Mouse (Mus musculus) hindbrain, embryonic 15.5 days (tissue): ENCODE results near the gene Wwox. TPM values are rescaled to one million over a fixed set of nuclear protein-coding genes. Genes with fewer than 3 reads are reported as not detected.

Experiments used
- ATAC-seq: fragments of 200-750 bp; cut with Nextera tagmentation; 2 replicates; pipeline ENCODE4 v1.8.0; 2017; ENCODE audit warnings: low read depth, moderate number of reproducible peaks, moderate TSS enrichment; ENCODE audit not compliant: low FRiP score
- H3K27ac ChIP-seq: fragments of 300-500 bp; sonication (generic); replicated peaks from 2 replicates; pipeline ENCODE4 v1.5.1; 2015; ENCODE audit warnings: mild to moderate bottlenecking, inconsistent platforms
- H3K27me3 ChIP-seq: fragments of 300-500 bp; sonication (generic); 2 replicates; pipeline ENCODE4 v1.6.1; 2015; ENCODE audit warnings: control low read depth, inconsistent platforms
- H3K36me3 ChIP-seq: fragments of 300-500 bp; sonication (generic); 2 replicates; pipeline ENCODE4 v1.6.1; 2015; ENCODE audit warnings: control low read depth, inconsistent platforms
- H3K4me1 ChIP-seq: fragments of 300-500 bp; sonication (generic); replicated peaks from 2 replicates; pipeline ENCODE4 v1.6.1; 2015; ENCODE audit warnings: control low read depth, inconsistent platforms
- H3K4me2 ChIP-seq: fragments of 300-500 bp; sonication (generic); 2 replicates; pipeline ENCODE4 v1.6.1; 2015; ENCODE audit warnings: moderate library complexity, mild to moderate bottlenecking, inconsistent platforms
- H3K4me3 ChIP-seq: fragments of 300-500 bp; sonication (generic); 2 replicates; pipeline ENCODE4 v1.5.1; 2015; ENCODE audit warnings: mild to moderate bottlenecking, inconsistent platforms
- H3K9ac ChIP-seq: fragments of 300-500 bp; sonication (generic); 2 replicates; pipeline ENCODE4 v1.6.1; 2015; ENCODE audit warnings: inconsistent platforms
- H3K9me3 ChIP-seq: fragments of 300-500 bp; sonication (generic); 2 replicates; pipeline ENCODE4 v1.6.1; 2016; ENCODE audit warnings: control low read depth, inconsistent platforms
- WGBS: fragments of 180-500 bp; shearing (Covaris S2); methylation state at CpG from one replicate; pipeline ENCODE4 v1.1.7; 2015; 5-methylcytosine and 5-hydroxymethylcytosine counted together
- polyA plus RNA-seq: library from polyadenylated mRNA; unstranded; fragments of >200 nt; fragmentation: Nextera tagmentation; extraction: Ambion mirVana; gene quantifications from 2 replicates; pipeline ENCODE4 v1.2.1, GENCODE M21; 2015

Wwox gene
- polyA plus RNA-seq, 1 experiment from 2014 or later = 13.9 TPM

- 20% methylated on average over 9 of the region's 9 CpGs for WGBS
- H3K9ac ChIP-seq = no peak overlapping the region
- no peak overlapping the region for H3K4me2 ChIP-seq
- no peaks in the 10 kb centered on the region for H3K36me3 ChIP-seq
- H3K27me3 ChIP-seq = no peaks in the 10 kb centered on the region
- no peak overlapping the region for H3K4me3 ChIP-seq
- ATAC-seq = no peak
- H3K4me1 ChIP-seq = 0 out of 2 replicates have a peak, but pooled peaks cover 12% of the 10 kb centered on the region
- no peaks in the 10 kb centered on the region for H3K9me3 ChIP-seq
- H3K27ac ChIP-seq = no peak overlapping the region
These were observed 570.7 kb downstream of the Wwox start for GRCm38 (mm10) chr8:115009897-115010768.

- H3K9ac ChIP-seq = no peak overlapping the region
- no peaks in the 10 kb centered on the region for H3K9me3 ChIP-seq
- no peak overlapping the region for H3K4me2 ChIP-seq
- 0 out of 2 replicates have a peak, but pooled peaks cover 12% of the 10 kb centered on the region for H3K4me1 ChIP-seq
- H3K36me3 ChIP-seq = no peaks in the 10 kb centered on the region
- no peak overlapping the region for H3K4me3 ChIP-seq
- WGBS = 23% methylated on average over 9 of the region's 9 CpGs
- ATAC-seq = no peak
- H3K27me3 ChIP-seq = no peaks in the 10 kb centered on the region
- H3K27ac ChIP-seq = no peak overlapping the region
These were observed 571.3 kb downstream of the Wwox start for GRCm38 (mm10) chr8:115010769-115011073.

GRCm38 (mm10) chr8:115019661-115020060 lies 580.2 kb downstream of the Wwox start:
- ATAC-seq = no peak
- no peak overlapping the region for H3K9ac ChIP-seq

GRCm38 (mm10) chr8:115021731-115022130 lies 582.3 kb downstream of the Wwox start:
- Histone ChIP-seq H3K27ac (no peak overlapping the region), H3K4me3 (no peak overlapping the region), H3K4me2 (no peak overlapping the region), H3K4me1 (0 out of 2 replicates have a peak, but pooled peaks cover 5% of the 10 kb centered on the region), H3K27me3 (no peaks in the 10 kb centered on the region), H3K9me3 (no peaks in the 10 kb centered on the region), H3K36me3 (no peaks in the 10 kb centered on the region), H3K9ac (no peak overlapping the region)
- 68% methylated on average over 8 of the region's 8 CpGs for WGBS
- ATAC-seq = no peak

More at GRCm38 (mm10) chr8:115019661-115020060, 580.2 kb downstream of the Wwox start:
- no peaks in the 10 kb centered on the region for H3K36me3 ChIP-seq
- H3K4me2 ChIP-seq = 0 out of 2 replicates have a peak overlapping the region, but pooled peaks have one; percentile 9
- 38% methylated on average over 15 of the region's 15 CpGs for WGBS
- H3K27me3 ChIP-seq = no peaks in the 10 kb centered on the region
- H3K4me1 ChIP-seq = 0 out of 2 replicates have a peak, but pooled peaks cover 7% of the 10 kb centered on the region
- H3K4me3 ChIP-seq = no peak overlapping the region
- H3K27ac ChIP-seq = no peak overlapping the region
- H3K9me3 ChIP-seq = no peaks in the 10 kb centered on the region

- WGBS = 91% methylated on average over 4 of the region's 4 CpGs
- Histone ChIP-seq H3K4me3 (no peak overlapping the region), H3K27ac (no peak overlapping the region), H3K9ac (no peak overlapping the region), H3K9me3 (no peaks in the 10 kb centered on the region), H3K4me2 (no peak overlapping the region), H3K4me1 (0 out of 2 replicates have a peak, but pooled peaks cover 5% of the 10 kb centered on the region), H3K36me3 (no peaks in the 10 kb centered on the region), H3K27me3 (no peaks in the 10 kb centered on the region)
- ATAC-seq = no peak
These were observed 584.6 kb downstream of the Wwox start for GRCm38 (mm10) chr8:115024062-115024461.

- 75% methylated on average over 10 of the region's 10 CpGs for WGBS
- H3K4me3 ChIP-seq = no peak overlapping the region
- no peaks in the 10 kb centered on the region for H3K27me3 ChIP-seq
- no peak for ATAC-seq
- H3K36me3 ChIP-seq = no peaks in the 10 kb centered on the region
- H3K27ac ChIP-seq = no peak overlapping the region
- H3K4me1 ChIP-seq = no peaks in the 10 kb centered on the region
- H3K4me2 ChIP-seq = no peak overlapping the region
- H3K9me3 ChIP-seq = no peaks in the 10 kb centered on the region
- H3K9ac ChIP-seq = no peak overlapping the region
These were observed 586.1 kb downstream of the Wwox start for GRCm38 (mm10) chr8:115025390-115026098.

- H3K27me3 ChIP-seq = no peaks in the 10 kb centered on the region
- H3K9ac ChIP-seq = no peak overlapping the region
- H3K9me3 ChIP-seq = no peaks in the 10 kb centered on the region
- no peaks in the 10 kb centered on the region for H3K36me3 ChIP-seq
- 50% methylated on average over 7 of the region's 7 CpGs for WGBS
- no peak overlapping the region for H3K27ac ChIP-seq
- H3K4me3 ChIP-seq = no peak overlapping the region
- H3K4me2 ChIP-seq = no peak overlapping the region
- H3K4me1 ChIP-seq = no peaks in the 10 kb centered on the region
- ATAC-seq = no peak
These were observed 586.7 kb downstream of the Wwox start for GRCm38 (mm10) chr8:115026201-115026600.

- Histone ChIP-seq H3K9me3 (no peaks in the 10 kb centered on the region), H3K9ac (no peak overlapping the region), H3K4me3 (no peak overlapping the region), H3K27ac (no peak overlapping the region), H3K4me1 (no peaks in the 10 kb centered on the region), H3K27me3 (no peaks in the 10 kb centered on the region; the same call in 1 of the 2 replicates), H3K36me3 (no peaks in the 10 kb centered on the region), H3K4me2 (no peak overlapping the region)
- 65% methylated on average over 1 of the region's 1 CpGs for WGBS
- no peak for ATAC-seq
These were observed 593.7 kb downstream of the Wwox start for GRCm38 (mm10) chr8:115033194-115033593.

GRCm38 (mm10) chr8:115036016-115036415 lies 596.6 kb downstream of the Wwox start:
- H3K9me3 ChIP-seq = no peaks in the 10 kb centered on the region
- no peaks in the 10 kb centered on the region; the same call in 1 of the 2 replicates for H3K27me3 ChIP-seq
- H3K27ac ChIP-seq = no peak overlapping the region
- no peak overlapping the region for H3K9ac ChIP-seq
- no peak for ATAC-seq
- WGBS = 88% methylated on average over 9 of the region's 9 CpGs
- H3K4me1 ChIP-seq = no peaks in the 10 kb centered on the region
- no peaks in the 10 kb centered on the region for H3K36me3 ChIP-seq
- no peak overlapping the region for H3K4me2 ChIP-seq
- no peak overlapping the region for H3K4me3 ChIP-seq

- Histone ChIP-seq H3K9ac (no peak overlapping the region), H3K36me3 (no peaks in the 10 kb centered on the region), H3K9me3 (no peaks in the 10 kb centered on the region), H3K27me3 (no peaks in the 10 kb centered on the region; the same call in 1 of the 2 replicates), H3K4me1 (no peaks in the 10 kb centered on the region), H3K4me2 (no peak overlapping the region), H3K27ac (no peak overlapping the region), H3K4me3 (no peak overlapping the region)
- 23% methylated on average over 4 of the region's 4 CpGs for WGBS
- no peak for ATAC-seq
These were observed 599.0 kb downstream of the Wwox start for GRCm38 (mm10) chr8:115038426-115038825.

- Histone ChIP-seq H3K27me3 (no peaks in the 10 kb centered on the region), H3K4me2 (no peak overlapping the region), H3K4me1 (no peaks in the 10 kb centered on the region), H3K4me3 (no peak overlapping the region), H3K9me3 (no peaks in the 10 kb centered on the region), H3K9ac (no peak overlapping the region), H3K36me3 (no peaks in the 10 kb centered on the region), H3K27ac (no peak overlapping the region)
- 79% methylated on average over 7 of the region's 7 CpGs for WGBS
- ATAC-seq = no peak
These were observed 606.3 kb downstream of the Wwox start for GRCm38 (mm10) chr8:115045746-115046145.

- no peak overlapping the region for H3K27ac ChIP-seq
- 85% methylated on average over 4 of the region's 4 CpGs for WGBS
- ATAC-seq = no peak
These were observed 607.0 kb downstream of the Wwox start for GRCm38 (mm10) chr8:115046496-115046895.

More at GRCm38 (mm10) chr8:115046496-115046895, 607.0 kb downstream of the Wwox start:
- H3K27me3 ChIP-seq = no peaks in the 10 kb centered on the region
- H3K9ac ChIP-seq = no peak overlapping the region
- no peaks in the 10 kb centered on the region for H3K9me3 ChIP-seq
- H3K4me2 ChIP-seq = no peak overlapping the region
- H3K4me3 ChIP-seq = no peak overlapping the region
- H3K36me3 ChIP-seq = no peaks in the 10 kb centered on the region
- no peaks in the 10 kb centered on the region for H3K4me1 ChIP-seq
